Mouse (Mus musculus) forebrain, embryonic 12.5 days (tissue): ENCODE measurements around the gene Rap2c. TPM values are rescaled to one million over a fixed set of nuclear protein-coding genes. Genes with fewer than 3 reads are reported as not detected.

Experiments used
- ATAC-seq: fragments of 200-750 bp; cut with Nextera tagmentation; 2 replicates; pipeline ENCODE4 v1.8.0; 2017; ENCODE audit warnings: moderate TSS enrichment; ENCODE audit not compliant: low FRiP score
- H3K27ac ChIP-seq: fragments of 300-500 bp; sonication (generic); 2 replicates; pipeline ENCODE4 v1.5.1; 2016; ENCODE audit warnings: mild to moderate bottlenecking
- H3K27me3 ChIP-seq: fragments of 300-500 bp; sonication (generic); 2 replicates; pipeline ENCODE4 v1.6.1; 2016; ENCODE audit warnings: mild to moderate bottlenecking
- H3K36me3 ChIP-seq: fragments of 300-500 bp; sonication (generic); replicated peaks from 2 replicates; pipeline ENCODE4 v1.6.1; 2016; ENCODE audit warnings: mild to moderate bottlenecking
- H3K4me1 ChIP-seq: fragments of 300-500 bp; sonication (generic); 2 replicates; pipeline ENCODE4 v1.6.1; 2016
- H3K4me2 ChIP-seq: fragments of 300-500 bp; sonication (generic); 2 replicates; pipeline ENCODE4 v1.6.1; 2016; ENCODE audit warnings: mild to moderate bottlenecking, moderate library complexity
- H3K4me3 ChIP-seq: fragments of 300-500 bp; sonication (generic); replicated peaks from 2 replicates; pipeline ENCODE4 v1.5.1; 2016; ENCODE audit warnings: mild to moderate bottlenecking
- H3K9ac ChIP-seq: fragments of 300-500 bp; sonication (generic); 2 replicates; pipeline ENCODE4 v1.6.1; 2016; ENCODE audit warnings: mild to moderate bottlenecking
- H3K9me3 ChIP-seq: fragments of 300-500 bp; sonication (generic); 2 replicates; pipeline ENCODE4 v1.6.1; 2016
- WGBS: fragments of 180-500 bp; shearing (Covaris S2); methylation state at CpG from one replicate; pipeline ENCODE4 v1.1.7; 2016; 5-methylcytosine and 5-hydroxymethylcytosine counted together
- polyA plus RNA-seq: library from polyadenylated mRNA; unstranded; fragments of >200 nt; fragmentation: Nextera tagmentation; extraction: Ambion mirVana; gene quantifications from 2 replicates; pipeline ENCODE4 v1.2.1, GENCODE M21; 2016

Rap2c gene
- polyA plus RNA-seq, 1 experiment from 2014 or later: 22.9 TPM

DNA sequence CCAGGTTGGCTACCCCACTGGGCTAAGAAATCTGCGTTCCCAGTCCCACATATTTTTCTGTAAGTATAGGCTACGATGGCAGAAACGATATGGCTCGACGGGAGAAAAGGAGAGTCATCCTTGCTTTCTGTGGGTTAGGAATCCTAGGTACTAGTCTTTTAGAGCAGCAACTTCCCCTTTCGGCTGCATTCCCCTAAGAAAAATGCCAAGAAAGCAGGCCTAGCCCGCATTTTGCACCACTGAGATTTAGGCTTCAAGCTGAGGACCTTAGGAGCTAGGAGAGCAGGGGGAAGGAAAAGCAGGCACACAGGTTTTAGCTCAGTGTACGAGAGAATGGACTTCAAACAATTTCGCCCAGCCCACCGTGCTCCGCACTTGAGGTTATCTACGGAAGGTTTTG is 892 bp downstream of the Rap2c start:
- Histone ChIP-seq H3K4me2 (peak overlapping the region; percentile 55), H3K9ac (peak overlapping the region; percentile 82), H3K36me3 (0 out of 2 replicates have a peak, but pooled peaks cover 4% of the 10 kb centered on the region), H3K27me3 (no peaks in the 10 kb centered on the region), H3K27ac (no peak overlapping the region), H3K4me1 (peaks cover 2% of the 10 kb centered on the region; the same call in 1 of the 2 replicates), H3K4me3 (peak overlapping the region; percentile 59), H3K9me3 (no peaks in the 10 kb centered on the region)
- 31% methylated on average over 12 of the region's 12 CpGs for WGBS
- no peak for ATAC-seq

DNA sequence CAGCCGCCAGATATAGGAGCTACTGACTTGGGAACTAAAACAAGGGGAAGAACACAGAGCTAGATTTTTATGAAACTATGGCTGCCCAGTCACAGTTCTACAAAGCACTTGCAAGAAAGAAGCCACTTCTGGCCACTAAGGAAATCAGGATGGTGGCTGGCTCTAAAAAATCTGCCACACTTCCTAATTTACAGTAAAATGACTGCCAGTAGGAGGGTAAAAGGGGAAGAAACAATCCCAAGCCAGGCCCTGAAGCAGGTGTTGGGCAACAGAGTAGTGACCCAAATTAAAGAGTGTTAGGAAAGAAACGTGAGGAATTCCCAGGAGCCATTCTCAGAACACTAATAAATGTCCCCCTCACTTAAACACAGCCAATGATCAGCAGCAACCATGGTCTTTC is 5.5 kb downstream of the Rap2c start:
- Histone ChIP-seq H3K4me3 (no peak overlapping the region), H3K4me1 (peaks cover 2% of the 10 kb centered on the region; the same call in 1 of the 2 replicates), H3K9me3 (no peaks in the 10 kb centered on the region), H3K27ac (no peak overlapping the region), H3K9ac (no peak overlapping the region), H3K36me3 (peaks cover 11% of the 10 kb centered on the region; the same call in 1 of the 2 replicates), H3K4me2 (no peak overlapping the region), H3K27me3 (no peaks in the 10 kb centered on the region)
- ATAC-seq: no peak
- WGBS: 84% methylated on average over 2 of the region's 2 CpGs

DNA sequence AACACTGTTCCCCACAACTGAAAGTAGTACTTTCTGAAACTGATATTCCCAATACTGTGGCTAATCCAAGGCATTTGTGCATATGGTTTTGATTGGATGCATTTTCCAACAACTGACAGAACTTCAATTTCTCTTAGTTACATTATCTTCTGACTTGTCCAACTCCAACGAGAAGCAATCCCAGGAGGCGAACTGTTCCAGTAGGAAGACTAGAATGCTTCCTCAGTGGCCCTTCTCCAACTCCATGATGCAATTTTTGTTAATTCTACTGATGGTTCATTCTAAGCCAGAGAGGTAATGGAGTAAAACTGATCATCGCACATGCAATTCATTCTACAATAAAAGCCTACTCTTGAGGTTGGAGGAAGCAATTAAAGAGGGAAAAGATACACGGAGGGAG is 7.5 kb downstream of the Rap2c start:
- H3K27me3 ChIP-seq: no peaks in the 10 kb centered on the region
- H3K9ac ChIP-seq: no peak overlapping the region
- no peak for ATAC-seq
- H3K9me3 ChIP-seq: no peaks in the 10 kb centered on the region
- 81% methylated on average over 4 of the region's 4 CpGs for WGBS
- H3K4me1 ChIP-seq: no peaks in the 10 kb centered on the region
- no peak overlapping the region for H3K27ac ChIP-seq
- H3K36me3 ChIP-seq: peaks cover 11% of the 10 kb centered on the region; the same call in 1 of the 2 replicates
- no peak overlapping the region for H3K4me2 ChIP-seq
- no peak overlapping the region for H3K4me3 ChIP-seq

GRCm38 (mm10) chrX:51000791-51001190 is 17.0 kb downstream of the Rap2c start:
- Histone ChIP-seq H3K9ac (no peak overlapping the region), H3K27ac (no peak overlapping the region)
- 86% methylated on average over 6 of the region's 6 CpGs for WGBS

DNA sequence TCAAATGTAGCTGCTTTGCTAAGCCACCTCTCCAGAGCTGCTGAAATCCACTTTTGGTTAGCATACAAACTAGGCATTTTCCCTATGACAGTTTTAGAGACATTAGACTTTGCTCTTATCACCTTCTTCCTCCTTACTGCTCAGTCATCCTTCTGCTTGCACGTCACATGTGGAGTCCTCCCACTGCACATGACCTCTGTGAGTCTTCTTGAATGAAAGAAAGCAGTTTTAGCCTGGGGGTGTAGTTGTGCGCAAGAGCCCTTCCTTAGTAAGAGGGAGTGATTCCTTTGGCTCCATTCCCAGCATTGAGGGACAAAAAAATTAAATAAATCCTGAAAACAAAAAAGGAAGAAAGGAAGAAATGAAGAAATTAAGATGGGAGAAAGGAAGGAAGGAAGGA is 22.5 kb downstream of the Rap2c start:
- no peak for ATAC-seq
- H3K27ac ChIP-seq: no peak overlapping the region
- H3K27me3 ChIP-seq: no peaks in the 10 kb centered on the region
- WGBS: 82% methylated on average over 2 of the region's 2 CpGs
- H3K9me3 ChIP-seq: no peaks in the 10 kb centered on the region
- no peaks in the 10 kb centered on the region for H3K4me1 ChIP-seq
- H3K9ac ChIP-seq: no peak overlapping the region
- no peak overlapping the region for H3K4me3 ChIP-seq
- H3K36me3 ChIP-seq: no peaks in the 10 kb centered on the region
- no peak overlapping the region for H3K4me2 ChIP-seq

More at GRCm38 (mm10) chrX:51000791-51001190, 17.0 kb downstream of the Rap2c start:
- no peak overlapping the region for H3K4me2 ChIP-seq
- no peaks in the 10 kb centered on the region for H3K9me3 ChIP-seq
- no peak overlapping the region for H3K4me3 ChIP-seq
- H3K4me1 ChIP-seq: no peaks in the 10 kb centered on the region
- H3K36me3 ChIP-seq: no peaks in the 10 kb centered on the region
- no peaks in the 10 kb centered on the region for H3K27me3 ChIP-seq
- no peak for ATAC-seq

GRCm38 (mm10) chrX:50991324-50991723 is 26.5 kb downstream of the Rap2c start:
- no peaks in the 10 kb centered on the region for H3K27me3 ChIP-seq
- H3K27ac ChIP-seq: no peak overlapping the region
- no peak overlapping the region for H3K4me3 ChIP-seq
- H3K9me3 ChIP-seq: no peaks in the 10 kb centered on the region
- H3K4me1 ChIP-seq: no peaks in the 10 kb centered on the region
- H3K4me2 ChIP-seq: no peak overlapping the region
- H3K9ac ChIP-seq: no peak overlapping the region
- WGBS: 88% methylated on average over 5 of the region's 5 CpGs
- ATAC-seq: no peak
- H3K36me3 ChIP-seq: no peaks in the 10 kb centered on the region

GRCm38 (mm10) chrX:50989940-50990339 is 27.9 kb downstream of the Rap2c start:
- H3K9ac ChIP-seq: no peak overlapping the region
- no peaks in the 10 kb centered on the region for H3K4me1 ChIP-seq
- no peak for ATAC-seq
- 86% methylated on average over 6 of the region's 6 CpGs for WGBS
- no peaks in the 10 kb centered on the region for H3K9me3 ChIP-seq
- no peak overlapping the region for H3K4me2 ChIP-seq
- H3K27me3 ChIP-seq: no peaks in the 10 kb centered on the region
- no peaks in the 10 kb centered on the region for H3K36me3 ChIP-seq
- no peak overlapping the region for H3K4me3 ChIP-seq
- no peak overlapping the region for H3K27ac ChIP-seq

DNA sequence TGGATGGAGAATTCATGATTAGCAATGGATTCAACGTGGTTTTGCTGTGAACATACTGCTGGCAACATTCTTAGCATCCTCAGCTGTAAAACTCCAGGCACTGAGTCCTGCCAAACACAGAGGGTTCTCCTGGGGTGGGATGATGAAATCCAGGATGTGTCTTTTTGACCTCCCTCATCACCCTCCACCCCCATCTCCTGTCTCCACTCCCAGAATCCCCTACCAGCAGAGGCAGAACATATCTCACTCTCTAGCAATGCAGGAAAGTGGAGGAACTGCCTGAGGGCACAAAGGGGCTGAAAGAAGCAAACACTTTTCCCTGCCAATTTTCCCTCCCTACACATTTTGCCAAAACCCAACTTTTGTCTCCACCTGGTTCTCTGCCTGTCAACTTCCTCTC is 29.2 kb downstream of the Rap2c start:
- 64% methylated on average over 1 of the region's 1 CpGs for WGBS
- no peak overlapping the region for H3K4me2 ChIP-seq
- H3K4me1 ChIP-seq: no peaks in the 10 kb centered on the region
- no peak for ATAC-seq
- no peaks in the 10 kb centered on the region for H3K36me3 ChIP-seq
- H3K27ac ChIP-seq: no peak overlapping the region
- H3K9me3 ChIP-seq: no peaks in the 10 kb centered on the region
- H3K4me3 ChIP-seq: no peak overlapping the region
- H3K9ac ChIP-seq: no peak overlapping the region
- no peaks in the 10 kb centered on the region for H3K27me3 ChIP-seq

- no peak overlapping the region for H3K4me2 ChIP-seq
- no peak overlapping the region for H3K27ac ChIP-seq
- H3K9me3 ChIP-seq: no peaks in the 10 kb centered on the region
- no peak overlapping the region for H3K4me3 ChIP-seq
- 86% methylated on average over 2 of the region's 2 CpGs for WGBS
- ATAC-seq: no peak
- H3K27me3 ChIP-seq: no peaks in the 10 kb centered on the region
- no peaks in the 10 kb centered on the region for H3K4me1 ChIP-seq
- H3K36me3 ChIP-seq: no peaks in the 10 kb centered on the region
- no peak overlapping the region for H3K9ac ChIP-seq
These were observed 39.4 kb downstream of the Rap2c start for GRCm38 (mm10) chrX:50978428-50978827.

DNA sequence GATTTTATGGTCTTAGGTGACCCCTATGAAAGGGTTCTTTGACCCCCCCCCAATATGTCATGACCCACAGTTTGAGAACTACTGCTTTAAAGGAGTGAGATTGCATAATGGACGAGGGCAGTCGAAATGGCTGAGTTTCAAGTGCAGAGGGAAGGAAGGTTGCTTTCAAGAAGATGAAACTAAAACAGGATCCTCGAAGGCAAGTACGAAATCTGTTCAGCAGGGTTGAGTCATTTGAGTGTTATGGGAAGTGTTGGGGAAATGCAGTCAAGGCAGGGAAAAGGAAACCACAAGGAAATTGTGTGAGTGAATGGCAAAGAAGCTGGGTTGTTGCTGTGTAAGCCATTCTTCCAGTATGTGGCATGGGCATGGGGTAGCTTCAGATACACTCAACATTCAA is 45.7 kb downstream of the Rap2c start:
- Histone ChIP-seq H3K9ac (no peak overlapping the region), H3K4me1 (no peaks in the 10 kb centered on the region), H3K36me3 (no peaks in the 10 kb centered on the region), H3K4me3 (no peak overlapping the region), H3K27me3 (no peaks in the 10 kb centered on the region), H3K27ac (no peak overlapping the region), H3K9me3 (no peaks in the 10 kb centered on the region), H3K4me2 (no peak overlapping the region)
- no peak for ATAC-seq
- WGBS: 87% methylated on average over 4 of the region's 4 CpGs

DNA sequence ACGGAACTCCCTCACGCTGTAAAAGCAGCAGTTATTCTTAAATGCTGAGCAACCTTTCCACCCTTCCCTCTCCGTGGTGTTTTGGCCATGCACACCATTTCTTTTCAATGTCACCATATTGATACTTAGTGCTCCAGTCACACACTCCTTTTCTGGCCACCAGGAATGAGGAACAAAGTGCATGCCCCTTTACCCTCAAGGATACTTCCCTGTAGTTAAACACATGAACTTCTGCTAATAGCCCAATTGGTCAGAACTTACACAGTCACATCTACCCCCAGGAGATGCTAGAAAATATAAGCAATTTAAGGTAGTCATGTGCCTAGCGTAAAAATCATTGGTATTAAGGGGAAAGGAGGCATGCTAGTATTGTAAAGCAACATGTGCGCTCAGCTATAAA is 47.9 kb downstream of the Rap2c start:
- no peak overlapping the region for H3K4me2 ChIP-seq
- H3K36me3 ChIP-seq: no peaks in the 10 kb centered on the region
- no peak for ATAC-seq
- H3K9me3 ChIP-seq: no peaks in the 10 kb centered on the region
- H3K9ac ChIP-seq: no peak overlapping the region
- no peak overlapping the region for H3K27ac ChIP-seq
- H3K4me1 ChIP-seq: no peaks in the 10 kb centered on the region
- H3K27me3 ChIP-seq: no peaks in the 10 kb centered on the region
- WGBS: 88% methylated on average over 5 of the region's 5 CpGs
- no peak overlapping the region for H3K4me3 ChIP-seq

DNA sequence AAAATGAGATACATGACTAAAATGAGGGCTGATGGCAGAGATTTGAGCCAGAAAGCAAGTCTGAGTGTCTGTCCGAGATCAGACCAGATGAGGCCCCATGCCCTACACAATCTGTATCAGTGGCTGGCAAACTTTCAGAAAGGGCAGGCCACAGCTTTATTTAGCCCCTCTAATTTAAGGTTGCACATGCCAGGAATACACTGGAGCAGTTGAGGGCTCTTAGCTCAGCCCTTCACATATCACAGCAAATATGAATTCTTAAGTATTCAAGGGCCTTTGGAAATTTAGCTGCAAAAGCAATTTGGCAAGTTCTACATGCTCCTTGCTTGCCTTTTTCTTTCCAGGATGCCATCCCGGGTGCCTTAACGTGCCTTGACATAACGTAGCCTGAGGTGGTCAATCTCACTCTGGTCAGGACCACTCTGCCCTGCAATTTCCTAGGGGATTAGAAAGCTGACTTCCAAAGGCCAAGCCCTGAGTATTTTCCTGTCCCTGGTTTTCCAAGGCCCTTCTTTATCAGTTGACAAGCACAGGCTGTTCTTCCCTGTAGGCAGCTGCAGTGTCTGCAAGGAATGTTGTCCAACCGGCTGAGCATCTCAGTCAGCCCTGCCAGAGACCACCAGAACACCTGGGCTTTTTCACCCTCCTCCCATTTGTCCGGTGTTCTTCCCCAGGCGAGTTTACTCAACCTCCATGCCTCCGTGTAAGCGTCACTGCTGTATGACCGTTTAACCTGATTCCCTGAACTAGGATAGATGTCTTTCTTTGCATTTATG is 49.5 kb downstream of the Rap2c start:
- H3K27ac ChIP-seq: no peak overlapping the region
- no peaks in the 10 kb centered on the region for H3K4me1 ChIP-seq
- H3K9me3 ChIP-seq: no peaks in the 10 kb centered on the region
- H3K36me3 ChIP-seq: no peaks in the 10 kb centered on the region
- ATAC-seq: no peak
- no peak overlapping the region for H3K4me2 ChIP-seq
- H3K27me3 ChIP-seq: no peaks in the 10 kb centered on the region
- 69% methylated on average over 10 of the region's 10 CpGs for WGBS
- no peak overlapping the region for H3K4me3 ChIP-seq
- H3K9ac ChIP-seq: no peak overlapping the region

- no peaks in the 10 kb centered on the region for H3K9me3 ChIP-seq
- H3K36me3 ChIP-seq: no peaks in the 10 kb centered on the region
- H3K27ac ChIP-seq: no peak overlapping the region
- 61% methylated on average over 3 of the region's 3 CpGs for WGBS
- ATAC-seq: no peak
- no peak overlapping the region for H3K4me3 ChIP-seq
- no peak overlapping the region for H3K9ac ChIP-seq
- H3K4me1 ChIP-seq: no peaks in the 10 kb centered on the region
- H3K4me2 ChIP-seq: no peak overlapping the region
- H3K27me3 ChIP-seq: no peaks in the 10 kb centered on the region
These were observed 52.7 kb downstream of the Rap2c start for GRCm38 (mm10) chrX:50965157-50965556.
